Mouse (Mus musculus) brown adipose tissue, adult 24 weeks (tissue): ENCODE data around the gene Cdc42ep4. TPM values are rescaled to one million over a fixed set of nuclear protein-coding genes. Genes with fewer than 3 reads are reported as not detected.

Experiments used
- H3K27ac ChIP-seq: fragments of 200-500 bp; replicated peaks from 2 replicates; pipeline ENCODE4 v1.5.1; 2012; ENCODE audit warnings: low read depth, mild to moderate bottlenecking, low read length
- H3K4me1 ChIP-seq: fragments of 200-500 bp; 2 replicates; pipeline ENCODE4 v1.6.1; 2012; ENCODE audit warnings: low read length, mixed read lengths; ENCODE audit not compliant: control insufficient read depth, insufficient read depth, insufficient read length
- H3K4me3 ChIP-seq: fragments of 200-500 bp; 2 replicates; pipeline ENCODE4 v1.5.1; 2012; ENCODE audit warnings: low read depth, mild to moderate bottlenecking, low read length, moderate library complexity; ENCODE audit not compliant: insufficient read depth
- polyA plus RNA-seq: library from polyadenylated mRNA; stranded (reverse); fragments of >200 nt; gene quantifications from 2 replicates; pipeline ENCODE4 v1.2.4, GENCODE M21; 2012; ENCODE audit not compliant: missing spikeins, insufficient read depth, insufficient read length

Gene Cdc42ep4
- polyA plus RNA-seq, 1 experiment = 8.7 TPM

GRCm38 (mm10) chr11:113677378-113677777, 74.3 kb downstream of the Cdc42ep4 start:
- Histone ChIP-seq H3K27ac (no peak overlapping the region), H3K4me1 (peaks cover 2% of the 10 kb centered on the region; the same call in 1 of the 2 replicates), H3K4me3 (no peak overlapping the region)

Other genes with a start within 250 kb of the Cdc42ep4 start
- gene Sstr2, start 132.5 kb downstream of the Cdc42ep4 start, polyA plus RNA-seq = not detected in 2 replicates
- 16.7 and 19.4 TPM in 2 replicates for gene Cog1, start 102.7 kb downstream of the Cdc42ep4 start, polyA plus RNA-seq
- gene Slc39a11, start 101.8 kb downstream of the Cdc42ep4 start, polyA plus RNA-seq = 6.5 and 7.0 TPM in 2 replicates
- 17.2 and 20.3 TPM in 2 replicates for gene Fam104a, start 67.7 kb downstream of the Cdc42ep4 start, polyA plus RNA-seq
- 3.6 and 4.2 TPM in 2 replicates for gene D11Wsu47e, start 67.5 kb downstream of the Cdc42ep4 start, polyA plus RNA-seq
- gene Cpsf4l, start 41.9 kb downstream of the Cdc42ep4 start, polyA plus RNA-seq = not detected in 2 replicates